Comparison of ENCODE assay signal across 25 mouse cellular contexts in genomic region chr1:172105101-172105500, GRCm38 (mm10). TPM values are rescaled to one million over a fixed set of nuclear protein-coding genes. Genes with fewer than 3 reads are reported as not detected.
A peak's percentile ranks its signal among the peaks of the same experiment; 100 is the strongest.
DNase-seq lines count a peak whose midpoint lies in the region; ATAC-seq and TF ChIP-seq lines count a peak whose summit lies in the region.
"Had no signal": no experiment of that assay in that cellular context is flagged by ENCODE, and none has a peak within 500 bp of the region (broad histone marks: within the 10 kb centered on the region; RNA-seq: fewer than 3 reads in every experiment).

No protein-coding gene starts in this region.

- H3K4me1 ChIP-seq in heart, postnatal 0 days (ENCODE audit: control insufficient read depth, insufficient read depth) = no peaks in the 10 kb centered on the region
- H3K4me1 ChIP-seq: embryonic facial prominence, embryonic 13.5 days; hindbrain, embryonic 12.5 days; midbrain, embryonic 15.5 days; stomach, embryonic 15.5 days had no signal

- H3K36me3 ChIP-seq in heart, postnatal 0 days (replicated peaks; ENCODE audit: control insufficient read depth, insufficient read depth, low read length) = peaks cover 95% of the 10 kb centered on the region

- 77% methylated on average over 11 of the region's 11 CpGs for WGBS in heart, postnatal 0 days

- intact Hi-C loops in heart, postnatal 10 days (cut with DNase I) = no loop called here

- TF ChIP-seq EP300 in heart, postnatal 0 days (IDR thresholded peaks at IDR 0.05; ENCODE audit: low read depth) = no peak

- H3K9ac ChIP-seq in heart, postnatal 0 days (replicated peaks; ENCODE audit: low read depth, low read length) = no peak overlapping the region
- H3K9ac ChIP-seq: embryonic facial prominence, embryonic 13.5 days; heart, embryonic 15.5 days; hindbrain, embryonic 12.5 days; midbrain, embryonic 15.5 days; stomach, embryonic 15.5 days had no signal

- H3K4me3 ChIP-seq in heart, postnatal 0 days (ENCODE audit: low read depth, low read length) = no peak overlapping the region
- H3K4me3 ChIP-seq in layer of hippocampus, adult 2 months = no peak overlapping the region
- H3K4me3 ChIP-seq: embryonic facial prominence, embryonic 13.5 days; heart, embryonic 15.5 days; hindbrain, embryonic 12.5 days; megakaryocyte, embryonic 14.5 days; midbrain, embryonic 15.5 days; stomach, embryonic 15.5 days had no signal

- no peak for ATAC-seq in heart, postnatal 0 days (ENCODE audit: insufficient read depth, low read depth)
- ATAC-seq: forebrain, embryonic 16.5 days; midbrain, embryonic 15.5 days had no signal

- peak; percentile 7 for DNase-seq in embryo, embryonic 11 days
- no peak for DNase-seq in embryo, embryonic 9.5 days (ENCODE audit: extremely low spot score)
- no peak for DNase-seq in heart, postnatal 0 days (ENCODE audit: low spot score)
- DNase-seq in heart, postnatal 10 days = no peak
- DNase-seq in layer of hippocampus, adult 2 months (ENCODE audit: low spot score in 2 of 2) = no peak
- no peak for DNase-seq in layer of hippocampus, postnatal 14 days (ENCODE audit: low spot score in 2 of 2)
- peak; percentile 8 for DNase-seq in forelimb bud, embryonic 11.5 days (ENCODE audit: low read depth, low spot score)
- no peak for DNase-seq in gastrocnemius, postnatal 10 days
- DNase-seq: adrenal gland, postnatal 10 days; cerebellum, adult 8-10 months; gastrocnemius, postnatal 36 days; lung, adult 18-20 months; thymus, adult 18-20 months; thymus, postnatal 4 days had no signal

- H3K27ac ChIP-seq in heart, postnatal 0 days (ENCODE audit: low read depth) = no peak overlapping the region
- no peak overlapping the region for H3K27ac ChIP-seq in layer of hippocampus, adult 2 months
- H3K27ac ChIP-seq: embryonic facial prominence, embryonic 13.5 days; heart, embryonic 15.5 days; hindbrain, embryonic 12.5 days; midbrain, embryonic 15.5 days; stomach, embryonic 15.5 days had no signal

- no peaks in the 10 kb centered on the region for H3K27me3 ChIP-seq in heart, postnatal 0 days (ENCODE audit: control insufficient read depth, insufficient read depth, low read length)
- H3K27me3 ChIP-seq: embryonic facial prominence, embryonic 13.5 days; heart, embryonic 15.5 days; hindbrain, embryonic 12.5 days; megakaryocyte, embryonic 14.5 days; midbrain, embryonic 15.5 days; stomach, embryonic 15.5 days had no signal

- no peak overlapping the region for H3K4me2 ChIP-seq in heart, postnatal 0 days (ENCODE audit: low read depth, low read length)
- H3K4me2 ChIP-seq: embryonic facial prominence, embryonic 13.5 days; heart, embryonic 15.5 days; hindbrain, embryonic 12.5 days; liver, embryonic 11.5 days; midbrain, embryonic 15.5 days; stomach, embryonic 15.5 days had no signal

- TF ChIP-seq CTCF in heart, postnatal 0 days (IDR thresholded peaks at IDR 0.05; ENCODE audit: low read depth) = peak; percentile 4; the same call in 1 of the 2 replicates
- TF ChIP-seq CTCF in layer of hippocampus, adult 2 months (conservative IDR thresholded peaks at IDR 0.05) = peak; percentile 46

- no peaks in the 10 kb centered on the region for H3K9me3 ChIP-seq in heart, postnatal 0 days (replicated peaks; ENCODE audit: control insufficient read depth, low read length)
- H3K9me3 ChIP-seq: embryonic facial prominence, embryonic 13.5 days; heart, embryonic 15.5 days; hindbrain, embryonic 12.5 days; megakaryocyte, embryonic 14.5 days; midbrain, embryonic 15.5 days; stomach, embryonic 15.5 days had no signal

RNA-seq across cellular contexts. Expression of gene Pex19, which starts 21.5 kb away (rescaled TPM):
- total RNA-seq in heart, postnatal 0 days (2014; rRNA removed; ENCODE audit: low replicate concordance) = 157 and 250 TPM in 2 replicates
- 155 and 161 TPM in 2 replicates for polyA plus RNA-seq in heart, postnatal 0 days (2015; fragmentation: Nextera tagmentation; extraction: Ambion mirVana)
- 100 to 1,000 TPM; 145 to 153 TPM for total RNA-seq in heart, postnatal 10 days (2021)
- total RNA-seq in layer of hippocampus, adult 2 months (2021) = 10 to 100 TPM; 84.9 to 88.3 TPM
- total RNA-seq in layer of hippocampus, postnatal 14 days (2021) = 100 to 1,000 TPM in 1 of 2 experiments, 10 to 100 TPM in 1; 98.8 to 110 TPM
- 100 to 1,000 TPM; 104 to 106 TPM for total RNA-seq in gastrocnemius, postnatal 10 days (2021)

RNA-seq across cellular contexts. Expression of gene Ncstn, which starts 22.5 kb away (rescaled TPM):
- 53.4 and 87.3 TPM in 2 replicates for total RNA-seq in heart, postnatal 0 days (2014; rRNA removed; ENCODE audit: low replicate concordance)
- polyA plus RNA-seq in heart, postnatal 0 days (2015; fragmentation: Nextera tagmentation; extraction: Ambion mirVana) = 63.9 and 68.1 TPM in 2 replicates
- 10 to 100 TPM; 68.0 to 68.9 TPM for total RNA-seq in heart, postnatal 10 days (2021)
- total RNA-seq in layer of hippocampus, adult 2 months (2021) = 10 to 100 TPM; 58.1 to 63.3 TPM
- total RNA-seq in layer of hippocampus, postnatal 14 days (2021) = 10 to 100 TPM; 71.4 to 73.2 TPM
- 10 to 100 TPM; 43.2 to 47.5 TPM for total RNA-seq in gastrocnemius, postnatal 10 days (2021)

RNA-seq across cellular contexts. Expression of gene Copa, which starts 22.8 kb away (rescaled TPM):
- 148 and 174 TPM in 2 replicates for total RNA-seq in heart, postnatal 0 days (2014; rRNA removed; ENCODE audit: low replicate concordance)
- polyA plus RNA-seq in heart, postnatal 0 days (2015; fragmentation: Nextera tagmentation; extraction: Ambion mirVana) = 101 and 102 TPM in 2 replicates
- 100 to 1,000 TPM; 136 to 150 TPM for total RNA-seq in heart, postnatal 10 days (2021)
- 100 to 1,000 TPM; 146 to 147 TPM for total RNA-seq in layer of hippocampus, adult 2 months (2021)
- 100 to 1,000 TPM; 152 TPM for total RNA-seq in layer of hippocampus, postnatal 14 days (2021)
- 100 to 1,000 TPM in 1 of 2 experiments, 10 to 100 TPM in 1; 97.9 to 117 TPM for total RNA-seq in gastrocnemius, postnatal 10 days (2021)

RNA-seq across cellular contexts. Expression of gene Dcaf8, which starts 42.8 kb away (rescaled TPM):
- 119 and 129 TPM in 2 replicates for total RNA-seq in heart, postnatal 0 days (2014; rRNA removed; ENCODE audit: low replicate concordance)
- 116 and 119 TPM in 2 replicates for polyA plus RNA-seq in heart, postnatal 0 days (2015; fragmentation: Nextera tagmentation; extraction: Ambion mirVana)
- total RNA-seq in heart, postnatal 10 days (2021) = 100 to 1,000 TPM; 119 to 130 TPM
- 100 to 1,000 TPM; 114 to 116 TPM for total RNA-seq in layer of hippocampus, adult 2 months (2021)
- 100 to 1,000 TPM in 1 of 2 experiments, 10 to 100 TPM in 1; 97.8 to 104 TPM for total RNA-seq in layer of hippocampus, postnatal 14 days (2021)
- total RNA-seq in gastrocnemius, postnatal 10 days (2021) = 100 to 1,000 TPM; 132 to 146 TPM

RNA-seq across cellular contexts. Expression of gene Nhlh1, which starts 47.7 kb away (rescaled TPM):
- not detected in 2 replicates for total RNA-seq in heart, postnatal 0 days (2014; rRNA removed; ENCODE audit: low replicate concordance)
- polyA plus RNA-seq in heart, postnatal 0 days (2015; fragmentation: Nextera tagmentation; extraction: Ambion mirVana) = not detected in 2 replicates
- not detected for total RNA-seq in heart, postnatal 10 days (2021)
- 1 to 10 TPM in 1 of 2 experiments, under 1 TPM in 1; 0.79 to 1.2 TPM for total RNA-seq in layer of hippocampus, adult 2 months (2021)
- total RNA-seq in layer of hippocampus, postnatal 14 days (2021) = under 1 TPM; 0.85 to 0.91 TPM
- total RNA-seq in gastrocnemius, postnatal 10 days (2021) = not detected
- total RNA-seq: gastrocnemius, postnatal 36 days; heart, adult 8-10 months had no signal
- polyA plus RNA-seq: heart, embryonic 15.5 days; kidney, embryonic 16.5 days; limb, embryonic 11.5 days; stomach, embryonic 15.5 days had no signal

Comparison
In these comparisons a context has a peak if more than half of its experiments do, and no peak if none do; other contexts are left out.
1. DNase-seq: peak in embryo, embryonic 11 days (single experiment) and forelimb bud, embryonic 11.5 days (single experiment); none in embryo, embryonic 9.5 days (single experiment), heart, postnatal 0 days (single experiment), heart, postnatal 10 days (0 of 2), layer of hippocampus, adult 2 months (0 of 2), layer of hippocampus, postnatal 14 days (0 of 2) and gastrocnemius, postnatal 10 days (single experiment).